Mouse (Mus musculus) small intestine, adult 2 months (tissue): ENCODE data around the gene Carmil3. TPM values are rescaled to one million over a fixed set of nuclear protein-coding genes. Genes with fewer than 3 reads are reported as not detected.
A peak's percentile ranks its signal among the peaks of the same experiment; 100 is the strongest.

Source experiments
- H3K27ac ChIP-seq: fragments of 200-500 bp; 2 replicates; pipeline ENCODE4 v1.5.1; 2012; ENCODE audit warnings: low read depth, low read length, control low read depth, inconsistent platforms; ENCODE audit not compliant: insufficient read depth
- H3K27me3 ChIP-seq: fragments of 200-500 bp; 2 replicates; pipeline ENCODE4 v1.6.1; 2012; ENCODE audit warnings: mild to moderate bottlenecking, moderate library complexity, low read length, inconsistent platforms; ENCODE audit not compliant: control insufficient read depth, insufficient read depth
- H3K36me3 ChIP-seq: fragments of 200-500 bp; 2 replicates; pipeline ENCODE4 v1.6.1; 2012; ENCODE audit warnings: mild to moderate bottlenecking, low read length, control low read depth, inconsistent platforms; ENCODE audit not compliant: control insufficient read depth, insufficient read depth
- H3K4me1 ChIP-seq: fragments of 200-500 bp; 2 replicates; pipeline ENCODE4 v1.6.1; 2012; ENCODE audit warnings: low read length, inconsistent platforms, mixed read lengths; ENCODE audit not compliant: control insufficient read depth, insufficient read depth, insufficient read length
- H3K4me3 ChIP-seq: fragments of 200-500 bp; 2 replicates; pipeline ENCODE4 v1.5.1; 2012; ENCODE audit warnings: low read depth, mild to moderate bottlenecking, control low read depth, inconsistent platforms, low read length, moderate library complexity
- CTCF ChIP-seq: fragments of 200-500 bp; IDR thresholded peaks from 2 replicates; pipeline ENCODE4 v1.5.1; 2012; ENCODE audit warnings: low read depth, mild to moderate bottlenecking, control low read depth, inconsistent platforms, low read length, moderate library complexity, mixed read lengths; ENCODE audit not compliant: insufficient replicate concordance, insufficient read length; ENCODE audit errors: extremely low read depth
- POLR2A ChIP-seq: fragments of 200-500 bp; IDR thresholded peaks from 2 replicates; pipeline ENCODE4 v1.6.1; 2012; ENCODE audit warnings: low read depth, mild to moderate bottlenecking, control low read depth, inconsistent platforms, low read length, moderate library complexity
- WGBS: fragments of 180-500 bp; shearing (Covaris S2); methylation state at CpG from one replicate; pipeline ENCODE4 v1.1.7; 2018; 5-methylcytosine and 5-hydroxymethylcytosine counted together
- polyA plus RNA-seq: library from polyadenylated mRNA; depleted of rRNA; stranded (reverse); fragments of >200 nt; gene quantifications from 2 replicates; pipeline ENCODE4 v1.2.3, GENCODE M21; 2012; rRNA removed

The Carmil3 gene
- 2.0 and 2.1 TPM in 2 replicates for polyA plus RNA-seq

GRCm38 (mm10) chr14:55490361-55491201 lies at the start of gene Carmil3:
Gene Carmil3, plus strand, starts transcription at chr14:55490651.
- TF ChIP-seq CTCF (no peak), POLR2A (no peak)
- H3K27ac ChIP-seq, result no peak within 1 kb of the TSS
- under 1% methylated on average over 68 of the region's 68 CpGs for WGBS
- peaks cover 15% of the 10 kb centered on the region for H3K36me3 ChIP-seq
- H3K27me3 ChIP-seq, result peaks cover 9% of the 10 kb centered on the region; the same call in 1 of the 2 replicates
- H3K4me1 ChIP-seq, result peaks cover 5% of the 10 kb centered on the region; the same call in 1 of the 2 replicates
- H3K4me3 ChIP-seq, result peak within 1 kb of the TSS; percentile 73

GRCm38 (mm10) chr14:55457693-55458092 lies 32.8 kb upstream of the Carmil3 start:
- WGBS, result 18% methylated on average over 2 of the region's 2 CpGs
- Histone ChIP-seq H3K4me1 (peaks cover 12% of the 10 kb centered on the region), H3K27ac (no peak overlapping the region), H3K36me3 (no peaks in the 10 kb centered on the region), H3K4me3 (no peak overlapping the region), H3K27me3 (no peaks in the 10 kb centered on the region)
- TF ChIP-seq CTCF, result no peak
- no peak for TF ChIP-seq POLR2A

GRCm38 (mm10) chr14:55458273-55458672 lies 32.2 kb upstream of the Carmil3 start:
- TF ChIP-seq CTCF, result peak; percentile 87; the same call in 1 of the 2 replicates
- TF ChIP-seq POLR2A, result no peak
- Histone ChIP-seq H3K27me3 (no peaks in the 10 kb centered on the region), H3K4me3 (no peak overlapping the region), H3K36me3 (no peaks in the 10 kb centered on the region), H3K27ac (no peak overlapping the region), H3K4me1 (peaks cover 12% of the 10 kb centered on the region)
- 22% methylated on average over 10 of the region's 10 CpGs for WGBS

- 38% methylated on average over 3 of the region's 3 CpGs for WGBS
- no peaks in the 10 kb centered on the region for H3K36me3 ChIP-seq
- H3K27ac ChIP-seq, result no peak overlapping the region
- H3K4me3 ChIP-seq, result no peak overlapping the region
- peaks cover 12% of the 10 kb centered on the region for H3K4me1 ChIP-seq
- no peak for TF ChIP-seq POLR2A
- TF ChIP-seq CTCF, result no peak
- H3K27me3 ChIP-seq, result no peaks in the 10 kb centered on the region
Observed at GRCm38 (mm10) chr14:55458761-55459160, 31.7 kb upstream of the Carmil3 start.

GRCm38 (mm10) chr14:55459796-55460195 lies 30.7 kb upstream of the Carmil3 start:
- Histone ChIP-seq H3K27me3 (no peaks in the 10 kb centered on the region), H3K36me3 (no peaks in the 10 kb centered on the region), H3K4me1 (peaks cover 12% of the 10 kb centered on the region), H3K4me3 (no peak overlapping the region), H3K27ac (peak overlapping the region; percentile 42)
- WGBS, result 21% methylated on average over 4 of the region's 4 CpGs
- TF ChIP-seq POLR2A (no peak), CTCF (no peak)

- Histone ChIP-seq H3K4me3 (0 out of 2 replicates have a peak overlapping the region, but pooled peaks have one; percentile 15), H3K4me1 (peaks cover 12% of the 10 kb centered on the region), H3K27me3 (no peaks in the 10 kb centered on the region), H3K36me3 (no peaks in the 10 kb centered on the region), H3K27ac (peak overlapping the region; percentile 42)
- TF ChIP-seq POLR2A (no peak), CTCF (no peak)
- whole genome bisulfite sequencing, result 28% methylated on average over 10 of the region's 10 CpGs
Observed at GRCm38 (mm10) chr14:55460297-55460696, 30.2 kb upstream of the Carmil3 start.

- Histone ChIP-seq H3K4me3 (no peak overlapping the region), H3K4me1 (peaks cover 18% of the 10 kb centered on the region), H3K27me3 (no peaks in the 10 kb centered on the region), H3K27ac (peak overlapping the region; percentile 52), H3K36me3 (no peaks in the 10 kb centered on the region)
- WGBS, result 11% methylated on average over 4 of the region's 4 CpGs
- TF ChIP-seq CTCF (no peak), POLR2A (no peak)
Observed at GRCm38 (mm10) chr14:55461757-55462156, 28.7 kb upstream of the Carmil3 start.
